Mouse (Mus musculus) liver, postnatal 0 days (tissue): ENCODE measurements around the gene Plxna4.

ENCODE experiments used
- CTCF ChIP-seq: sonication (generic); IDR thresholded peaks from 2 replicates; pipeline ENCODE4 v1.5.1; 2016; ENCODE audit warnings: antibody characterized with exemption, low read depth
- EP300 ChIP-seq: IDR thresholded peaks from 2 replicates; pipeline ENCODE4 v1.6.1; 2016; ENCODE audit warnings: antibody characterized with exemption, low read depth, mild to moderate bottlenecking

DNA sequence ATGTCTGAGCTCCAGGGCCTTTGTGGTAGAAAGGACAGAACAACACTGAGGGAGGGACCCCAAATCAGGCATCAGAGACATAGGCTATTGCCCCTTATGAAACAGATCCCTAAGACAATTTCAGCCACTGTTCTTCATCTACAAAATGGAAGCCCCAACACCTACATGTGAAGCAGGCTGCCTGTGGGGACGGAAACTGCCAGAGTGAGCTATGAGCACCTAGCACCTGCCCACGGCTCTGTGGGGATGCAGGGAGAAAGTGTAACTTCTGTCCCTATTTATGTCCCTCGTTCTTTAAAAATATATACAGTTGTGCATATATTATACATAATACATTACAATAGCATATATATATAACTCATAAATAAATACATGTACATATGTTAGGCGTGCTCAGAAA is 16.9 kb upstream of the Plxna4 start:
- TF ChIP-seq CTCF (no peak), EP300 (no peak)
